Mouse (Mus musculus) E14TG2a.4 (cell line): ENCODE measurements around the gene Thada.

Source experiments
- H3K27me3 ChIP-seq: 2 replicates; pipeline ENCODE4 v1.6.1; 2014; ENCODE audit warnings: low read length, control low read depth; ENCODE audit not compliant: insufficient read depth
- H3K36me3 ChIP-seq: 2 replicates; pipeline ENCODE4 v1.6.1; 2014; ENCODE audit warnings: low read length, control low read depth; ENCODE audit not compliant: insufficient read depth
- H3K4me1 ChIP-seq: replicated peaks from 2 replicates; pipeline ENCODE4 v1.6.1; 2014; ENCODE audit warnings: low read depth, low read length, control low read depth
- H3K4me3 ChIP-seq: replicated peaks from 2 replicates; pipeline ENCODE4 v1.5.1; 2014; ENCODE audit warnings: mild to moderate bottlenecking, low read length
- H3K9me3 ChIP-seq: 2 replicates; pipeline ENCODE4 v1.6.1; 2014; ENCODE audit warnings: low read length, control low read depth
- CTCF ChIP-seq: conservative IDR thresholded peaks from 2 replicates; pipeline ENCODE4 v1.5.1; 2014; ENCODE audit warnings: low read length
- NANOG ChIP-seq: IDR thresholded peaks from 2 replicates; pipeline ENCODE4 v1.6.1; 2014; ENCODE audit warnings: borderline replicate concordance, low read length, mixed read lengths
- POU5F1 ChIP-seq: IDR thresholded peaks from 2 replicates; pipeline ENCODE4 v1.6.1; 2014; ENCODE audit warnings: low read length, borderline replicate concordance

Gene Thada

GRCm38 (mm10) chr17:84152976-84153786, 312.8 kb downstream of the Thada start:
- Histone ChIP-seq H3K9me3 (no peaks in the 10 kb centered on the region), H3K27me3 (peaks cover 75% of the 10 kb centered on the region), H3K36me3 (no peaks in the 10 kb centered on the region), H3K4me3 (no peak overlapping the region), H3K4me1 (peaks cover 73% of the 10 kb centered on the region)
- TF ChIP-seq CTCF, result no peak
- no peak for TF ChIP-seq NANOG
- no peak for TF ChIP-seq POU5F1

- TF ChIP-seq POU5F1 (no peak), NANOG (no peak)
- H3K9me3 ChIP-seq, result no peaks in the 10 kb centered on the region
- H3K36me3 ChIP-seq, result no peaks in the 10 kb centered on the region
- peaks cover 71% of the 10 kb centered on the region for H3K4me1 ChIP-seq
- no peak overlapping the region for H3K4me3 ChIP-seq
- H3K27me3 ChIP-seq, result peaks cover 67% of the 10 kb centered on the region
Observed at GRCm38 (mm10) chr17:84152206-84152975, 313.6 kb downstream of the Thada start.

GRCm38 (mm10) chr17:84151306-84151705, 314.7 kb downstream of the Thada start:
- H3K4me1 ChIP-seq, result peaks cover 73% of the 10 kb centered on the region
- H3K9me3 ChIP-seq, result no peaks in the 10 kb centered on the region
- H3K36me3 ChIP-seq, result no peaks in the 10 kb centered on the region
- H3K4me3 ChIP-seq, result no peak overlapping the region
- H3K27me3 ChIP-seq, result peaks cover 67% of the 10 kb centered on the region
- TF ChIP-seq POU5F1 (no peak), CTCF (no peak), NANOG (no peak)

- H3K36me3 ChIP-seq, result no peaks in the 10 kb centered on the region
- peaks cover 58% of the 10 kb centered on the region for H3K27me3 ChIP-seq
- peaks cover 75% of the 10 kb centered on the region for H3K4me1 ChIP-seq
- H3K9me3 ChIP-seq, result no peaks in the 10 kb centered on the region
- H3K4me3 ChIP-seq, result no peak overlapping the region
- TF ChIP-seq CTCF (no peak), NANOG (no peak), POU5F1 (no peak)
Observed at GRCm38 (mm10) chr17:84150291-84150690, 315.7 kb downstream of the Thada start.

- Histone ChIP-seq H3K4me1 (peaks cover 75% of the 10 kb centered on the region), H3K36me3 (no peaks in the 10 kb centered on the region), H3K27me3 (peaks cover 59% of the 10 kb centered on the region), H3K9me3 (no peaks in the 10 kb centered on the region), H3K4me3 (no peak overlapping the region)
- no peak for TF ChIP-seq POU5F1
- no peak for TF ChIP-seq CTCF
- no peak for TF ChIP-seq NANOG
Observed at GRCm38 (mm10) chr17:84149566-84149965, 316.4 kb downstream of the Thada start.

GRCm38 (mm10) chr17:84148499-84149484, 317.2 kb downstream of the Thada start:
- Histone ChIP-seq H3K36me3 (no peaks in the 10 kb centered on the region), H3K9me3 (no peaks in the 10 kb centered on the region), H3K4me1 (peaks cover 69% of the 10 kb centered on the region), H3K4me3 (no peak overlapping the region), H3K27me3 (peaks cover 59% of the 10 kb centered on the region)
- TF ChIP-seq POU5F1 (no peak), NANOG (no peak), CTCF (no peak)

DNA sequence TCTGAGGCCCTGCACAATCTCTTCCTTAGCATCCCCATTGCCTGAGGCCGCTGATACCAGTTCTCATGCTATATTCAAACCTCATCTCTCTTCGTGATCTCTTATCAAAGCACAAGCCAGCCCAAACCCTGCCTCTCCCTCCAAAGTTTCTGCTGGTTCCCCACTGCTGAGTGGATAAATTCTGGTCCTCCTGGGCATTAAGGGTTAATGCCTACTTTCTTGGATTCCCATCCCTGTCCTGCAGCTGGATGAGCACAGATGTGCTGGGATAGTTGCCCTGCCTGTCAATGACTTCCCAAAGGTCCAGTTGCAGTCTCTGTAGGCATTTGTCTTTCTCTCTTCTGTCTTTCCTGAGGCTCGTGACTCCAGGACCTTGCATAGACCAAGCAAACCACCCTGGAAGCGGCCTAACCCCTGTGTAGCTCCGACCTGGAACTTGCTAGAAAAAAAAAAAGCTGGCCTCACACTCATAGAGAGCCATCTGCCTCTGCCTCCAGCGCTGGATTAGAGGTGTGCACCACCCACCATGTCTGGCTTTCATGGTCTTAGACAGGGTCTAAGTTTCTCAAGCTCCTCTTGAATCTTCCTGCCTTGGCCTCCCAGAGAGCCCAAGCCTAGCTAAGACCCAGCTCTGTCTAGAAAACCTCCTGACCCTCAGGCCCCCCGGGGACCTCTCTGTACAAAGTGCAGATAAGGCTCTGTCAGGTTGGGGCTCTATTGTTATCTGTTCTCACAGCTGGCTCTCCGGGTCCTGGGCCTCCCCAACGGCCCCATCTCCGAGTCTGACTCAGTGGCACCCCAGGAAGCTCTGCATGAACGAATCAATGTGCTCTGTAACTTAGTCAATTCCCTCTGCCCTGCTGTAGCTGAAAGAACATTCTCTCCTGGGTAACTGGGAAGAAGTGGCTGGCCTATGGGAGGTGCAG, 318.6 kb downstream of the Thada start:
- TF ChIP-seq CTCF (no peak), NANOG (no peak), POU5F1 (no peak)
- no peaks in the 10 kb centered on the region for H3K9me3 ChIP-seq
- no peaks in the 10 kb centered on the region for H3K36me3 ChIP-seq
- peaks cover 59% of the 10 kb centered on the region for H3K27me3 ChIP-seq
- no peak overlapping the region for H3K4me3 ChIP-seq
- H3K4me1 ChIP-seq, result peaks cover 76% of the 10 kb centered on the region
